Mouse (Mus musculus): ENCODE results near the gene Tex46.

GRCm38 (mm10) chr4:136568629-136569028, 41.6 kb upstream of the Tex46 start:
- no peak for TF ChIP-seq CTCF (IDR thresholded peaks at IDR 0.05; ENCODE audit: extremely low read depth, insufficient read depth, low read length)
- no peak for TF ChIP-seq POLR2A (IDR thresholded peaks at IDR 0.05; ENCODE audit: extremely low read depth, insufficient read depth, low read length)

All from cortical plate, adult 2 months (tissue).